Mouse (Mus musculus) MEL (cell line): ENCODE measurements at regions not wholly inside any gene's neighbourhood (a gene's known extent, or its start where the extent isn't known, plus 50 kb on each side); places are given as distances from the start of the nearest gene placed in this dataset.

Source experiments
- DNase-seq: peaks from one replicate; pipeline ENCODE4 v3.0.0; 2011; ENCODE audit warnings: low read depth, low spot score
- H3K27ac ChIP-seq: 2 replicates; pipeline ENCODE4 v1.5.1; 2012; ENCODE audit warnings: low read depth, mild to moderate bottlenecking, control low read depth, low read length, moderate library complexity; ENCODE audit not compliant: control insufficient read depth
- H3K27me3 ChIP-seq, 2 experiments: fragments of 150-350 bp in 1 of 2; sonication (generic) in 1 of 2; 2 replicates each; pipeline ENCODE4 v1.6.1; 2012; ENCODE audit warnings: low read length in 2 of 2, mild to moderate bottlenecking in 2 of 2, improper control_type of control experiment in 1 of 2, moderate library complexity in 1 of 2; ENCODE audit not compliant: insufficient read depth in 2 of 2, control insufficient read depth in 1 of 2
- H3K36me3 ChIP-seq, 2 experiments: 2 replicates each; pipeline ENCODE4 v1.6.1; 2012 to 2014; ENCODE audit warnings: low read length in 2 of 2, improper control_type of control experiment in 1 of 2, inconsistent platforms in 1 of 2, mild to moderate bottlenecking in 1 of 2; ENCODE audit not compliant: insufficient read depth in 2 of 2, control insufficient read depth in 1 of 2
- H3K4me1 ChIP-seq, 2 experiments: fragments of 150-350 bp in 1 of 2; sonication (generic) in 1 of 2; 2 replicates each; pipeline ENCODE4 v1.6.1; 2012; ENCODE audit warnings: low read length in 2 of 2, improper control_type of control experiment in 1 of 2, mild to moderate bottlenecking in 1 of 2; ENCODE audit not compliant: insufficient read depth in 2 of 2, control insufficient read depth in 1 of 2
- H3K4me3 ChIP-seq, 2 experiments: fragments of 150-350 bp in 1 of 2; sonication (generic) in 1 of 2; 2 replicates each; pipeline ENCODE4 v1.5.1; 2012; ENCODE audit warnings: low read depth in 2 of 2, low read length in 2 of 2, mild to moderate bottlenecking in 2 of 2, moderate library complexity in 2 of 2, control low read depth in 1 of 2, improper control_type of control experiment in 1 of 2; ENCODE audit not compliant: control insufficient read depth in 1 of 2, insufficient read depth in 1 of 2
- H3K79me2 ChIP-seq: 2 replicates; pipeline ENCODE4 v1.6.1; 2012; ENCODE audit warnings: mild to moderate bottlenecking, low read length, moderate library complexity; ENCODE audit not compliant: control insufficient read depth, poor library complexity, insufficient read depth
- H3K9ac ChIP-seq: 2 replicates; pipeline ENCODE4 v1.6.1; 2012; ENCODE audit warnings: low read depth, mild to moderate bottlenecking, control low read depth, low read length, moderate library complexity; ENCODE audit not compliant: control insufficient read depth, poor library complexity, severe bottlenecking
- H3K9me3 ChIP-seq: fragments of 150-350 bp; sonication (generic); replicated peaks from 2 replicates; pipeline ENCODE4 v1.6.1; 2012; ENCODE audit warnings: mild to moderate bottlenecking, low read length, improper control_type of control experiment, moderate library complexity; ENCODE audit not compliant: insufficient read depth
- CHD1 ChIP-seq: IDR thresholded peaks from 2 replicates; pipeline ENCODE4 v1.6.1; 2012; ENCODE audit warnings: low read depth, mild to moderate bottlenecking, inconsistent platforms, low read length, improper control_type of control experiment
- CTCF ChIP-seq, 3 experiments: IDR thresholded peaks in 2 of 3; conservative IDR thresholded peaks in 1 of 3; 2 replicates each; pipeline ENCODE4 v1.5.1; 2011 to 2012; ENCODE audit warnings: low read length in 3 of 3, low read depth in 2 of 3, mild to moderate bottlenecking in 2 of 3, improper control_type of control experiment in 1 of 3, inconsistent platforms in 1 of 3, mixed read lengths in 1 of 3, moderate library complexity in 1 of 3; ENCODE audit not compliant: control insufficient read depth in 1 of 3, insufficient read depth in 1 of 3, poor library complexity in 1 of 3, severe bottlenecking in 1 of 3
- E2F4 ChIP-seq: IDR thresholded peaks from 2 replicates; pipeline ENCODE4 v1.6.1; 2011; ENCODE audit warnings: low read depth, low read length, improper control_type of control experiment, borderline replicate concordance
- JUND ChIP-seq: IDR thresholded peaks from 2 replicates; pipeline ENCODE4 v1.6.1; 2011; ENCODE audit warnings: low read depth, mild to moderate bottlenecking, improper control_type of control experiment, low read length
- KAT2A ChIP-seq: conservative IDR thresholded peaks from 2 replicates; pipeline ENCODE4 v1.6.1; 2012; ENCODE audit warnings: low read depth, low read length, improper control_type of control experiment, inconsistent platforms
- MAZ ChIP-seq: IDR thresholded peaks from 2 replicates; pipeline ENCODE4 v1.6.1; 2012; ENCODE audit warnings: low read depth, mild to moderate bottlenecking, inconsistent platforms, low read length, improper control_type of control experiment
- MEF2A ChIP-seq: IDR thresholded peaks from 2 replicates; pipeline ENCODE4 v1.6.1; 2014; ENCODE audit warnings: low read depth, mild to moderate bottlenecking, inconsistent platforms, low read length, improper control_type of control experiment; ENCODE audit not compliant: poor library complexity, insufficient replicate concordance, severe bottlenecking; ENCODE audit errors: extremely low read depth
- MYB ChIP-seq: IDR thresholded peaks from 2 replicates; pipeline ENCODE4 v1.6.1; 2011; ENCODE audit warnings: mild to moderate bottlenecking, low read depth, low read length, improper control_type of control experiment
- MYC ChIP-seq: IDR thresholded peaks from 2 replicates; pipeline ENCODE4 v1.6.1; 2011; ENCODE audit warnings: low read depth, mild to moderate bottlenecking, low read length, improper control_type of control experiment, moderate library complexity
- NRF1 ChIP-seq: IDR thresholded peaks from 2 replicates; pipeline ENCODE4 v1.6.1; 2014; ENCODE audit warnings: low read depth, mild to moderate bottlenecking, inconsistent platforms, low read length, improper control_type of control experiment, moderate library complexity; ENCODE audit not compliant: poor library complexity, insufficient read depth, severe bottlenecking
- SMC3 ChIP-seq: IDR thresholded peaks from 2 replicates; pipeline ENCODE4 v1.6.1; 2011; ENCODE audit warnings: low read depth, low read length, improper control_type of control experiment
- TBP ChIP-seq: IDR thresholded peaks from 2 replicates; pipeline ENCODE4 v1.8.0; 2011; ENCODE audit warnings: low read depth, low read length, improper control_type of control experiment
- USF1 ChIP-seq: IDR thresholded peaks from 2 replicates; pipeline ENCODE4 v1.6.1; 2014; ENCODE audit warnings: low read depth, mild to moderate bottlenecking, inconsistent platforms, low read length, improper control_type of control experiment, moderate library complexity
- ZC3H11A ChIP-seq: IDR thresholded peaks from 2 replicates; pipeline ENCODE4 v1.6.1; 2012; ENCODE audit warnings: low read depth, mild to moderate bottlenecking, inconsistent platforms, low read length, improper control_type of control experiment
- ZKSCAN1 ChIP-seq: IDR thresholded peaks from 2 replicates; pipeline ENCODE4 v1.6.1; 2012; ENCODE audit warnings: low read depth, mild to moderate bottlenecking, inconsistent platforms, low read length, improper control_type of control experiment, moderate library complexity

GRCm38 (mm10) chr17:45312510-45313266 lies 120.8 kb downstream of the Cdc5l start:
- Histone ChIP-seq H3K27me3 (peaks cover 0 to 1% of the 10 kb centered on the region in 2 experiments; a peak in 2 of 4 replicates), H3K36me3 (no peaks in the 10 kb centered on the region), H3K9ac (no peak overlapping the region), H3K27ac (no peak overlapping the region), H3K79me2 (no peaks in the 10 kb centered on the region), H3K9me3 (no peaks in the 10 kb centered on the region), H3K4me1 (no peaks in the 10 kb centered on the region), H3K4me3 (no peak overlapping the region)
- TF ChIP-seq ZC3H11A (no peak), MYC (no peak)
- DNase-seq = no peak

- DNase-seq = no peak
These were observed 127.0 kb downstream of the Cdc5l start for GRCm38 (mm10) chr17:45306506-45306905.

GRCm38 (mm10) chr17:45303183-45303582 lies 130.4 kb downstream of the Cdc5l start:
- DNase-seq = no peak
- TF ChIP-seq SMC3 (no peak), KAT2A (no peak), E2F4 (no peak), TBP (no peak)
- H3K27me3 ChIP-seq = no peaks in the 10 kb centered on the region
- H3K36me3 ChIP-seq = no peaks in the 10 kb centered on the region
- no peak overlapping the region for H3K27ac ChIP-seq
- H3K9ac ChIP-seq = no peak overlapping the region
- H3K4me3 ChIP-seq = no peak overlapping the region
- no peaks in the 10 kb centered on the region for H3K79me2 ChIP-seq
- no peaks in the 10 kb centered on the region for H3K4me1 ChIP-seq
- H3K9me3 ChIP-seq = no peaks in the 10 kb centered on the region

More at GRCm38 (mm10) chr17:45306506-45306905, 127.0 kb downstream of the Cdc5l start:
- Histone ChIP-seq H3K27me3 (no peaks in the 10 kb centered on the region), H3K36me3 (no peaks in the 10 kb centered on the region), H3K79me2 (no peaks in the 10 kb centered on the region), H3K9me3 (no peaks in the 10 kb centered on the region), H3K9ac (no peak overlapping the region), H3K4me3 (no peak overlapping the region), H3K4me1 (no peaks in the 10 kb centered on the region), H3K27ac (no peak overlapping the region)
- TF ChIP-seq ZKSCAN1 (no peak), CHD1 (no peak)

- H3K36me3 ChIP-seq = no peaks in the 10 kb centered on the region
- no peak overlapping the region for H3K27ac ChIP-seq
- TF ChIP-seq JUND (no peak), USF1 (no peak), MAZ (no peak), CTCF (IDR thresholded peaks at IDR 0.05 in 2 of 3, conservative IDR thresholded peaks at IDR 0.05 in 1 of 3; ENCODE audit: control insufficient read depth in 1 of 3, insufficient read depth in 1 of 3, low read depth in 2 of 3, low read length in 3 of 3, poor library complexity in 1 of 3, severe bottlenecking in 1 of 3) (no peak), MYB (no peak), MEF2A (no peak), NRF1 (no peak)
- H3K4me1 ChIP-seq = no peaks in the 10 kb centered on the region
- no peak for DNase-seq
- H3K4me3 ChIP-seq = no peak overlapping the region
- H3K79me2 ChIP-seq = no peaks in the 10 kb centered on the region
- no peak overlapping the region for H3K9ac ChIP-seq
- no peaks in the 10 kb centered on the region for H3K27me3 ChIP-seq
- no peaks in the 10 kb centered on the region for H3K9me3 ChIP-seq
These were observed 135.2 kb downstream of the Cdc5l start for GRCm38 (mm10) chr17:45298355-45298754.
